Mouse (Mus musculus) activated CD4-positive, CD25-positive, alpha-beta regulatory T cell, adult 4 months (primary cell): ENCODE results near the gene Rtp1. TPM values are rescaled to one million over a fixed set of nuclear protein-coding genes. Genes with fewer than 3 reads are reported as not detected.

Experiments used
- ATAC-seq: one replicate; pipeline ENCODE4 v1.8.0; 2017
- polyA plus RNA-seq, 2 experiments: library from polyadenylated mRNA; unstranded; fragments of 100-300 nt; shearing (Covaris generic); gene quantifications; one replicate each; pipeline ENCODE4 v1.2.1; 2017

Rtp1 gene
- polyA plus RNA-seq, 2 experiments from 2014 or later: not detected

- no peak for ATAC-seq
Measured at GRCm38 (mm10) chr16:23457338-23457737, 28.4 kb downstream of the Rtp1 start.

DNA sequence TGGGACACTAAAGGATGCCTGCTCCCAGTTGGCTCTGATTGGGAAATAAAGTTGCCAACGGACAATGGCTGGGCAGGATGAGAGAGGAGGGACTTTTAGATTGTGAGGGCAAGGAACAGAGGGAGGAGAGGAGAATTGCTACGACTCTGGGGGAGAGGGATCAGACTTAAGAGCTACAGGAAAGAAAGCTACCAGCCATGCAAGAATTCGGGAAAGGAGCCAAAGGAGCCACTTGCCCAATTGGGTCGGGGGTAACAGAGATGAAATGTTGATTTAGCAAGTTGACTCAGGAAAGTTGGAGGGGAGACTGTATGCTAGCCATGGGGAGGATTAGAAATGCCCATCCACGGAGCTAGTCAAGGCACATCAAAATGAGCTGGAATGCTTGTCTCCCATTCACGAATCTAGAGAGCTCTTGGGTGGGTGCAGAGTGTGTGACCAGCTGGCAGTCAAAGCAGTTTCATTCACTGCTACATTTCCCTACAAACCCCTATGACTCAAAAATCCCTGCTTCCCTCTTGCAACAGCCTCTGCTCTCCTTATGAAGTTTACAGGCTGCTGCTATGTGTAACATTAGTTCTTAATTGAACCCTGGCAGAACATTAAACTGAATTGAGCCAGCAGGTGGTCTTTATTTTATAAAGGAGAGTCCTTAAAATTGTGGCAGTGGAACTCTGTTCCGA lies 30.1 kb downstream of the Rtp1 start:
- no peak for ATAC-seq

DNA sequence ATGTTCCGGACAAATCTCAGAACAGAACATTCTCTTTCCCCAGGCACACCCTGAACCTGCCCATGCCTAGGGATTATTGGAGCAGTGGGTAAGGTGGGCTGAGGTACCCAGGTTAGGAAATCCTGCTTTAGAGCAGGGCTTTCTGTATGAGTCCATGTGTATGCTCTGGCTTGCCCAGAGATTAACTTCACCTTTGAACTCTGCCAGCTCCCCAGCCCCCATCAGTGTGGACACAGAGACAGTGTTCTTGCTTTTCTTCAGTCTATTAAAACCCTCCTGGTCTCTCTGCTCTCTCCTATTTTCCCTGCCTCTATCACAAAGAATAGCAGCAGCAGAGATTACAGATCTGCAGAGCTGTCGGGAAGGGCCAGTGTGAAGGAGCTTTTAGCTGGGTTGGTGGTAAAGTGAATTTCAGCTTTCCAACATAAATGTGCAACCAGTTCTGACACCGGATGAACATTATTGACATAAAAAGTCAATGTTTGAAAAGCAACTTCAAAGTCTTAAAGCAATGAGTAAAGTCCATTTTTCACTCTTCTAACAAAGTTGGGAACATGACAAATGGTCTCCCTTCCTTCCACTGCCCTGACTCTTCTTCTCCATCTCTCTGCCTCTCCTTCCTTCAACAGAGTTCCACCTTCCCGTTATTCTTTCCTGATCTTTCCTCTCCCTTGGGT lies 34.9 kb downstream of the Rtp1 start:
- ATAC-seq: no peak

DNA sequence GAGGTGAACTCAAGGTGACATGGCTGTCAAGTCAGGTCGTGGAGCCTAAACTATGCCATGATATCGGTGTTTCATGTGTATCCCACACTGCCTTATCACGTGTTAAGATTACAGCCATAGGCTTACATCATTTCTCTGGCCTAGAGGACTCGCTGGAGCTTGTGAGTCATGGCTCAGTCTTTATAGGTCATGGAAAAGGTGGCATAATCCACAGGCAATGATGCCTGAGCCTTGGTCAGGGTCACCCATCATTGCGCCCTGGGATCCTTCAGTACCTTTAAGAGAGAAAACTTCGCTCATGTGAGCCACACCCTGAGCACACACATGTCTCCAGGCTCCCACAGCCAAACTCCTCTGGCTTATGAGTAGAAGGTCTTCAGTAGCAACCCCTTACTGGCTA lies 42.6 kb downstream of the Rtp1 start:
- no peak for ATAC-seq

DNA sequence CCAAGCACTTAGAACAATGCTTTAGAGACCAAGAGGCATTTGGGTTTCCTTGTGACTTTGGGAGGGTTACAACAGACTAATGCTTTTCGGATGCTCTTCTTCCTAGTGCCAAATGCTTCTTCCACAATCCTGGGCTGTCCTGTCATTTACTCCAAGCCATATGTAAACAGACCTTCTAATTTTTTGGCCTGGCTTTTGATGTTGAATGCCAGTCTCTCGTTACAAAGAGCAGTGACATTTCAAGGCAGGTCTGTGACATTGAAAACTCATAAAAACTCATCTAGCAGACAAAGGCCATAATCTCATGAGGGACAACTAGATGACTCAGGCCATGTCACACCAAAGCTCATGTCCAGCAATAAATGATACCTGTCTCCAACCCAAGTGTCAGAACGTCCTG lies 43.1 kb downstream of the Rtp1 start:
- no peak for ATAC-seq

- no peak for ATAC-seq
Measured at GRCm38 (mm10) chr16:23475651-23476050, 46.7 kb downstream of the Rtp1 start.

GRCm38 (mm10) chr16:23476598-23476997 lies 47.7 kb downstream of the Rtp1 start:
- no peak for ATAC-seq

DNA sequence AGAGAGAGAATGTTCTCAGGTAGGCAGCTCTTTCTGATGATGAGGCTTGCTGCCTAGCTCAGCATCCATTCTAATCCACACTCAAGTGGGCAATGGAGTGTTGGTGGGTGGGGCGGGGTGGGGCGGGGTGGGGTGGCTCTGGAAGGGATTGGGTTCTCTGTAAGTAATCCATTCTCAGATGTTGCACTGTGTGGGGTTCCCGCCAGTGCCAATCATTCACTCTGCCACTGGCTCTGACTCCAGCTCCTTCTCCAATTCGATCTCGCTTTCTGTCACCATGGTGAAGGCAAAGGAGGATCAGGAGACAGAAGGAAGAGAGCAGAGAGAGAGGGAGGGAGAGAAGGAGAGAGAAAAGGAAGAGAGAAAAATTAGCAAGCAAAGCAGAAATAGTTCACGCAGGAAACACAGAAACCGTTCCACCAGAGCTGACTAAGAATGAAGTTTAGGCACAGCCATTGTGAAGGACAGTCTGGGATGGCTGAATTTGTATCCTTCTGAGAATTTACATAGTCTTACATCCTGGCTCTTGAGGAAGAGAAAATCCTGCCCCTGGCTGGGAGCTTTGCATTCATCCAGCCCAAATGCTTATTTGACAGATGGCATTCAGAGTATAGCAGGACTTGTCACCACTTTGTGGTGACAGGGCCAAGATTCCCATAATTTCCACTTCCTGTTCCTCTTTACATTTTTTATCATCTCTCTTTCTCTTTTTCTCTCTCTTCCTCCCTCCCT lies 51.1 kb downstream of the Rtp1 start:
- no peak for ATAC-seq

DNA sequence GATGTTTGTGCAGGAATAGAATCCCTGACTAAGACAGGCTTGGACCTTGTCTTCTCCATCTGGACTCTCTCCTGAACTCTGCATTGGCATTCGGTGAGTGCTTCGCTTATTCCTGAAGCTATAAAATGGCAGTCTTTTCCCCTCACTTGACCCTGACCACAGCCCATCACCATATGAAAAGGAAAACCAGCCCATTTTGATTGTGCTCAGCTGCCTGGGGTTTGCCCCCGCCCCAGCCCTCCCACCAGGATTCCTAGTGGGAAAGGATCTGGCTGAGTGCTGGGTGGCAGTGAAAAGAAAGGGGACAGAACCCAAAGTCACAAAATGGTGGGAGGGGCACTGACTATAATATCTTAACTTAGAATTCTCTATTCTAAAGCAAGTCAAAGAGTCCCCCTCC lies 53.3 kb downstream of the Rtp1 start:
- ATAC-seq: no peak

GRCm38 (mm10) chr16:23482846-23483245 lies 53.9 kb downstream of the Rtp1 start:
- no peak for ATAC-seq

- no peak for ATAC-seq
Measured at GRCm38 (mm10) chr16:23483292-23483691, 54.4 kb downstream of the Rtp1 start.

Other genes with a start within 250 kb of the Rtp1 start
- gene St6gal1, start 204.4 kb upstream of the Rtp1 start, polyA plus RNA-seq: 10 to 100 TPM; 68.6 to 88.1 TPM
- gene Rtp4, start 91.2 kb downstream of the Rtp1 start, polyA plus RNA-seq: 100 to 1,000 TPM; 129 to 178 TPM
- gene Masp1, start 91.7 kb downstream of the Rtp1 start, polyA plus RNA-seq: not detected